Mouse (Mus musculus): Measurements from ENCODE around the gene Mrgprh. TPM values are rescaled to one million over a fixed set of nuclear protein-coding genes. Genes with fewer than 3 reads are reported as not detected.
A peak's percentile ranks its signal among the peaks of the same experiment; 100 is the strongest.

Gene Mrgprh
- polyA plus RNA-seq, 1 experiment = not detected

- H3K4me1 ChIP-seq (ENCODE audit: control insufficient read depth, insufficient read depth, low read length) = no peaks in the 10 kb centered on the region
- TF ChIP-seq POLR2A (IDR thresholded peaks at IDR 0.05; ENCODE audit: low read depth, low read length) (no peak), CTCF (IDR thresholded peaks at IDR 0.05; ENCODE audit: borderline replicate concordance, insufficient read depth, low read length) (no peak)
- no peak within 1 kb of the TSS for H3K27ac ChIP-seq (ENCODE audit: insufficient read depth, low read length)
- no peak within 1 kb of the TSS for H3K4me3 ChIP-seq (ENCODE audit: insufficient read depth, low read length)
Measured at GRCm38 (mm10) chr17:12909361-12910280, 33.8 kb downstream of the Mrgprh start, which contains the start of gene Pnldc1. Gene Pnldc1 (minus strand): TSS chr17:12910230.

DNA sequence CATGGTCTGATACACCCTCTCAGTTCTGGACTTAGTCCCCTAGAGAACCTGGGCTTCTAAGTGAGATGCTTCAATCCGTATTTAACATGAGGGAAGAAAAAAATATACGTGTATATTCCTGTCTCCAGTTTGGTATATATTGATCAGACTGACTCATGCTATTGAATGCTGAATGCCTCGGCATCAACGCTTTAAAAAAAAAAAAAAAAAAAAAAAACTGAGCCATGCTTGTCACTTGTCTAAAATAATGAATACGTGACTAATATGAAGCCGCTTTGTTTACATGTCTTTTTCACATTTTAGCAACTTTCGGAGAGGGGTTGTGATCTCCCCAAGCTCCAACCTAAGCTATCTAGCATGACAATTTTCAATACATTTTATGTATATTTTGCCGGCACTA is 34.6 kb downstream of the Mrgprh start:
- no peak overlapping the region for H3K27ac ChIP-seq (ENCODE audit: insufficient read depth, low read length)
- no peaks in the 10 kb centered on the region for H3K4me1 ChIP-seq (ENCODE audit: control insufficient read depth, insufficient read depth, low read length)
- TF ChIP-seq CTCF (IDR thresholded peaks at IDR 0.05; ENCODE audit: borderline replicate concordance, insufficient read depth, low read length) (no peak), POLR2A (IDR thresholded peaks at IDR 0.05; ENCODE audit: low read depth, low read length) (no peak)
- H3K4me3 ChIP-seq (ENCODE audit: insufficient read depth, low read length) = no peak overlapping the region

DNA sequence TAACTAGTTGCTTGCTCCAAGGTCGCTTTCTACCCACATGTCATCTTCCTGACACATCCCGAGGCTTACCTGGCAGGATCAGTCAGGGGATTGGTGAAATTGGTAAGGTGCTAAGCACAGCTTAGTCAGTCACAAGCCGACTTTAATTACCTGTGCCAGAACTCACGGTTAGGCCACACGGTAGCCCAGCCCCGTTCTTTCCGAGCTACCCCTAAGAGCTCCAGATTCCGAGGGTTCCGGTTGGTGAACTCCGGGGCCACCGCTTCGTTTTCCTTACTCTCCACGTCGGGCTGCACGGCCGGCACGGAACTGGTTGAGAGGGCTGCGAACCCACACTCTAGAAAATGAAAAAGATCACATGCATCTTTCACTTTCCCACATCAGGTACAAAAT is 39.6 kb downstream of the Mrgprh start, which contains the start of gene Tcp1:
Gene Tcp1, plus strand, starts transcription at position 214 of the 393 bp plus-strand sequence.
- Histone ChIP-seq H3K4me1 (ENCODE audit: control insufficient read depth, insufficient read depth, low read length) (no peaks in the 10 kb centered on the region), H3K4me3 (ENCODE audit: insufficient read depth, low read length) (peak within 1 kb of the TSS; percentile 99), H3K27ac (ENCODE audit: insufficient read depth, low read length) (peak within 1 kb of the TSS; percentile 80)
- TF ChIP-seq POLR2A (IDR thresholded peaks at IDR 0.05; ENCODE audit: low read depth, low read length) = no peak
- TF ChIP-seq CTCF (IDR thresholded peaks at IDR 0.05; ENCODE audit: borderline replicate concordance, insufficient read depth, low read length) = no peak

DNA sequence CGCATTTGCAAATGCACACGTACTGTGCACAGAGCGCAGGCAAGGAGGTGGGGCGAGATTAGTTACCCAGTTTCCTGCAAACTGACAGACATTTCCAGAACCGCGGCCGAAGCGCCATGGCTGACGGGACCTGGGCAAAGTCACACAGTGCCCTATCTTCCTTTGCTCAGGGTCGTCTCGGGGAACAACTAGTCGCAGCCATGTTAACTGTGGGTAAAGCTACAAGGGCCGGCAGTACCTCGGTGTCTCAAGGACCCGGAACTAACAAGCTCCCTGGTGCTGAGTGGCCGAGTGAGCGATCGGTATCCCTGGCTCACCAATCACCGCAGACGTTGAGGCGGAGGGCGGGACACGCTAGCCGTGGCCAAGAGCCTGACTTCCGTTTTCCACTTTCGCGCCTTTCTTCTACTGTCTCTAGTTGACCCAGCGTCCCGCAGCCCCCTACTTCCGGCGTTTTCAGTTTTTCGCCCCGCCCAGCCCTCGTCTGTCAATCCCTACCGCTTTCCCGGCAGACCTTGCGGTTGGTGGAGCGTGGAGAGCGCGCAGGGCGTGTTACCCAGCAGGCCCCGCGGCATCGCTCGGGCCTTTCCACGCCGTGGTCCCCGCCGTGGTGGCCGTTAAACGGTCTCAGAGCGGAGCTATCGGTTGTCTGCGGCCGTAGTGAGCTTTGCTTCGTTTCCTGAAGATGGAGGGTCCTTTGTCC is 40.2 kb downstream of the Mrgprh start, which contains the start of gene Mrpl18:
Gene Mrpl18, minus strand, starts transcription at position 465 of the 703 bp plus-strand sequence.
- TF ChIP-seq CTCF (IDR thresholded peaks at IDR 0.05; ENCODE audit: borderline replicate concordance, insufficient read depth, low read length) (no peak), POLR2A (IDR thresholded peaks at IDR 0.05; ENCODE audit: low read depth, low read length) (peak; percentile 94)
- Histone ChIP-seq H3K27ac (ENCODE audit: insufficient read depth, low read length) (peak within 1 kb of the TSS; percentile 80), H3K4me1 (ENCODE audit: control insufficient read depth, insufficient read depth, low read length) (no peaks in the 10 kb centered on the region), H3K4me3 (ENCODE audit: insufficient read depth, low read length) (peak within 1 kb of the TSS; percentile 99)

GRCm38 (mm10) chr17:12916588-12917380 is 41.0 kb downstream of the Mrgprh start:
- TF ChIP-seq POLR2A (IDR thresholded peaks at IDR 0.05; ENCODE audit: low read depth, low read length) = no peak
- no peak for TF ChIP-seq CTCF (IDR thresholded peaks at IDR 0.05; ENCODE audit: borderline replicate concordance, insufficient read depth, low read length)
- Histone ChIP-seq H3K4me3 (ENCODE audit: insufficient read depth, low read length) (peak overlapping the region; percentile 99), H3K4me1 (ENCODE audit: control insufficient read depth, insufficient read depth, low read length) (no peaks in the 10 kb centered on the region), H3K27ac (ENCODE audit: insufficient read depth, low read length) (peak overlapping the region; percentile 80)

DNA sequence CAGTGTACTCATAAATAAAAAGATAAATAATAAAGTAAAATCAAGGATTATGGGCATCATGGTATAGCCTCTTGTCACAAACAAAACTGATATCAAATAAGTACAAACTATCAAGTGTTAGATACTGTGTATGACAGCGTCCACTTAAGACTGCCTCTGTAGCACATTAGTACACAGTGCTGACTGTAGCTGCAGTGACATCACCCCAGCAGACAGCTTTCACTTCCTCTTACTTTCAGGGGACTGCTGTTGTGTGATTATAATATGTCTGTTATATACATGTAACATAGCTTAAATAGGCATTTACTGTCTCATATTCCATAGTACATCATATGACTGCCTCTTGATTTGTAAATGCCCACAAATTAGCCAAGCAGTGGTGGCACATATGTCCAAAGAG is 45.2 kb downstream of the Mrgprh start:
- Histone ChIP-seq H3K4me1 (ENCODE audit: control insufficient read depth, insufficient read depth, low read length) (no peaks in the 10 kb centered on the region), H3K27ac (ENCODE audit: insufficient read depth, low read length) (no peak overlapping the region), H3K4me3 (ENCODE audit: insufficient read depth, low read length) (no peak overlapping the region)
- TF ChIP-seq CTCF (IDR thresholded peaks at IDR 0.05; ENCODE audit: borderline replicate concordance, insufficient read depth, low read length) (no peak), POLR2A (IDR thresholded peaks at IDR 0.05; ENCODE audit: low read depth, low read length) (no peak)

- H3K4me3 ChIP-seq (ENCODE audit: insufficient read depth, low read length) = no peak overlapping the region
- H3K27ac ChIP-seq (ENCODE audit: insufficient read depth, low read length) = no peak overlapping the region
- TF ChIP-seq POLR2A (IDR thresholded peaks at IDR 0.05; ENCODE audit: low read depth, low read length) (no peak), CTCF (IDR thresholded peaks at IDR 0.05; ENCODE audit: borderline replicate concordance, insufficient read depth, low read length) (no peak)
- no peaks in the 10 kb centered on the region for H3K4me1 ChIP-seq (ENCODE audit: control insufficient read depth, insufficient read depth, low read length)
Measured at GRCm38 (mm10) chr17:12925001-12925400, 49.2 kb downstream of the Mrgprh start.

- Histone ChIP-seq H3K27ac (ENCODE audit: insufficient read depth, low read length) (no peak overlapping the region), H3K4me1 (ENCODE audit: control insufficient read depth, insufficient read depth, low read length) (no peaks in the 10 kb centered on the region)
- no peak for TF ChIP-seq POLR2A (IDR thresholded peaks at IDR 0.05; ENCODE audit: low read depth, low read length)
- TF ChIP-seq CTCF (IDR thresholded peaks at IDR 0.05; ENCODE audit: borderline replicate concordance, insufficient read depth, low read length) = no peak
Measured at GRCm38 (mm10) chr17:12925703-12926180, 49.9 kb downstream of the Mrgprh start.

More at GRCm38 (mm10) chr17:12925703-12926180, 49.9 kb downstream of the Mrgprh start:
- no peak overlapping the region for H3K4me3 ChIP-seq (ENCODE audit: insufficient read depth, low read length)

Other genes starting within 250 kb of the Mrgprh start
- not detected in 2 replicates for gene Slc22a1, start 200.2 kb upstream of the Mrgprh start, polyA plus RNA-seq (2011; ENCODE audit: insufficient read length, low read depth, missing spikeins)
- 246 and 249 TPM in 2 replicates for gene Igf2r, start 106.4 kb upstream of the Mrgprh start, polyA plus RNA-seq (2011; ENCODE audit: insufficient read length, low read depth, missing spikeins)
- gene Mas1, start 7.9 kb upstream of the Mrgprh start, polyA plus RNA-seq (2011; ENCODE audit: insufficient read length, low read depth, missing spikeins) = not detected in 2 replicates
- gene Pnldc1, start 34.2 kb downstream of the Mrgprh start, polyA plus RNA-seq (2011; ENCODE audit: insufficient read length, low read depth, missing spikeins) = 2.5 and 2.7 TPM in 2 replicates
- gene Tcp1, start 39.7 kb downstream of the Mrgprh start, polyA plus RNA-seq (2011; ENCODE audit: insufficient read length, low read depth, missing spikeins) = 370 and 388 TPM in 2 replicates
- 36.1 and 37.7 TPM in 2 replicates for gene Mrpl18, start 40.3 kb downstream of the Mrgprh start, polyA plus RNA-seq (2011; ENCODE audit: insufficient read length, low read depth, missing spikeins)
- gene Acat3, start 64.6 kb downstream of the Mrgprh start, polyA plus RNA-seq (2011; ENCODE audit: insufficient read length, low read depth, missing spikeins) = 0.61 TPM in 1 of 2 replicates, not detected in the other
- 46.5 and 46.7 TPM in 2 replicates for gene Acat2, start 84.7 kb downstream of the Mrgprh start, polyA plus RNA-seq (2011; ENCODE audit: insufficient read length, low read depth, missing spikeins)
- gene Wtap, start 118.1 kb downstream of the Mrgprh start, polyA plus RNA-seq (2011; ENCODE audit: insufficient read length, low read depth, missing spikeins) = 113 and 135 TPM in 2 replicates
- 52.9 and 53.8 TPM in 2 replicates for gene Sod2, start 130.8 kb downstream of the Mrgprh start, polyA plus RNA-seq (2011; ENCODE audit: insufficient read length, low read depth, missing spikeins)
- gene Gpr31b, start 176.3 kb downstream of the Mrgprh start, polyA plus RNA-seq (2011; ENCODE audit: insufficient read length, low read depth, missing spikeins) = not detected in 2 replicates
- gene Tcp10b, start 185.1 kb downstream of the Mrgprh start, polyA plus RNA-seq (2011; ENCODE audit: insufficient read length, low read depth, missing spikeins) = not detected in 2 replicates

Measured in embryonic fibroblast, embryonic 13.5 days (primary cell).